Mouse (Mus musculus) megakaryocyte, embryonic 14.5 days (primary cell): ENCODE data around the gene Prrc2c.

Experiments used
- FLI1 ChIP-seq: IDR thresholded peaks from 2 replicates; pipeline ENCODE4 v1.6.1; 2012; ENCODE audit warnings: low read length, inconsistent platforms, mixed read lengths
- GATA1 ChIP-seq: IDR thresholded peaks from 3 replicates; pipeline ENCODE4 v1.6.1; 2012; ENCODE audit warnings: mixed read lengths, low read length, inconsistent platforms, borderline replicate concordance

DNA sequence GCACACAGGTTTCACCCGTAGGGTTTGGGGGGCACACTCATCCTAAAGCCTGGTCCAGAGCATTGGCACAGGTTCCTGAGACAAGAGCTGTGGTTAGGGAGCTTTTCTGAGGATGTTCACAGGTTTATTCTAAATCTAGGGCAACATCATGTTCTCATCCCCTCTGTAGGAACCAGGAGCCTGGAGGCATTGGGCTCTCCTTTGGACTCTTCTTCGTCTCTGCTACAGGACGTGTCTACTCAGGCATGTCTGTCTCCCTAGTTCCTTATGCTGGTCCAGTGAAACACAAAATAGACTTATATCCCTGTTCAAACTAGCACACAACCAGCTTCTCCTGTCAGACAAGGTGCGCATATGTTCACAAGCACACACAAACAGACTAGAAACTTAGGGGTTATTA lies 101.8 kb downstream of the Prrc2c start:
- TF ChIP-seq GATA1: no peak
- no peak for TF ChIP-seq FLI1
